Mouse (Mus musculus) left cerebral cortex, postnatal 14 days (tissue): ENCODE measurements around the gene Gm10295. TPM values are rescaled to one million over a fixed set of nuclear protein-coding genes. Genes with fewer than 3 reads are reported as not detected.

Experiments used
- DNase-seq, 2 experiments: peaks; one replicate each; pipeline ENCODE4 v3.0.0; 2021 to 2022; ENCODE audit warnings: low spot score in 2 of 2, mixed read lengths in 1 of 2
- intact Hi-C: fragments of 180-260 bp; cut with DNase I; formaldehyde crosslinking; loops from one replicate; pipeline ENCODE4 v1.15.1; 2025
- total RNA-seq, 2 experiments: library from RNA; stranded (reverse); gene quantifications; 2 replicates each; pipeline ENCODE4 v1.2.3; 2021

Gm10295 gene
- total RNA-seq, 2 experiments from 2014 or later, result not detected

- intact Hi-C loops, result no loop called here
- DNase-seq, result no peak
Observed at GRCm38 (mm10) chr7:71370128-71370527, 18.8 kb upstream of the Gm10295 start.

GRCm38 (mm10) chr7:71368543-71369181 lies 17.4 kb upstream of the Gm10295 start:
- intact Hi-C loops, result no loop called here
- DNase-seq, result no peak

- intact Hi-C loops, result no loop called here
Observed at GRCm38 (mm10) chr7:71355596-71355995, 4.3 kb upstream of the Gm10295 start.

GRCm38 (mm10) chr7:71348922-71349321 lies 2.4 kb downstream of the Gm10295 start:
- no peak for DNase-seq

More at GRCm38 (mm10) chr7:71355596-71355995, 4.3 kb upstream of the Gm10295 start:
- no peak for DNase-seq

GRCm38 (mm10) chr7:71324919-71325583 lies 26.2 kb downstream of the Gm10295 start:
- intact Hi-C loops, result no loop called here
- DNase-seq, result no peak

More at GRCm38 (mm10) chr7:71348922-71349321, 2.4 kb downstream of the Gm10295 start:
- intact Hi-C loops, result no loop called here

- no peak for DNase-seq
- intact Hi-C loops, result no loop called here
Observed at GRCm38 (mm10) chr7:71313148-71313765, 38.0 kb downstream of the Gm10295 start.

GRCm38 (mm10) chr7:71312375-71312774 lies 38.9 kb downstream of the Gm10295 start:
- DNase-seq, result no peak
- intact Hi-C loops, result no loop called here

- DNase-seq, result no peak
- intact Hi-C loops, result no loop called here
Observed at GRCm38 (mm10) chr7:71311411-71311810, 39.9 kb downstream of the Gm10295 start.

- intact Hi-C loops, result no loop called here
- DNase-seq, result no peak
Observed at GRCm38 (mm10) chr7:71308051-71308450, 43.2 kb downstream of the Gm10295 start.

GRCm38 (mm10) chr7:71302714-71303113 lies 48.6 kb downstream of the Gm10295 start:
- intact Hi-C loops, result no loop called here
- DNase-seq, result no peak
